Mouse (Mus musculus) thymus, postnatal 25 days (tissue): Measurements from ENCODE around the gene 1700025G04Rik.
"Not testable (repeated sequence)": the region's sequence is repeated elsewhere in the genome, so short reads cannot be mapped to it uniquely, and the experiment has no call there.

Experiments used
- DNase-seq: peaks from one replicate; pipeline ENCODE4 v3.0.0; 2022

Gene 1700025G04Rik

GRCm38 (mm10) chr1:151845252-151845832 is 244.6 kb downstream of the 1700025G04Rik start:
- DNase-seq = no peak

- not testable (repeated sequence) for DNase-seq
Measured at GRCm38 (mm10) chr1:151840345-151840744, 249.6 kb downstream of the 1700025G04Rik start.

- no peak for DNase-seq
Measured at GRCm38 (mm10) chr1:151835261-151835660, 254.7 kb downstream of the 1700025G04Rik start.

- DNase-seq = no peak
Measured at GRCm38 (mm10) chr1:151831791-151832190, 258.1 kb downstream of the 1700025G04Rik start.

GRCm38 (mm10) chr1:151825065-151825464 is 264.9 kb downstream of the 1700025G04Rik start:
- DNase-seq = no peak

GRCm38 (mm10) chr1:151820457-151820856 is 269.5 kb downstream of the 1700025G04Rik start:
- peak; percentile 51 for DNase-seq

- no peak for DNase-seq
Measured at GRCm38 (mm10) chr1:151819190-151819589, 270.7 kb downstream of the 1700025G04Rik start.

- no peak for DNase-seq
Measured at GRCm38 (mm10) chr1:151816051-151816450, 273.9 kb downstream of the 1700025G04Rik start.

GRCm38 (mm10) chr1:151812004-151812712 is 277.8 kb downstream of the 1700025G04Rik start:
- no peak for DNase-seq

GRCm38 (mm10) chr1:151811456-151811855 is 278.5 kb downstream of the 1700025G04Rik start:
- no peak for DNase-seq

GRCm38 (mm10) chr1:151810628-151811421 is 279.1 kb downstream of the 1700025G04Rik start:
- DNase-seq = no peak

- no peak for DNase-seq
Measured at GRCm38 (mm10) chr1:151807286-151807685, 282.6 kb downstream of the 1700025G04Rik start.

GRCm38 (mm10) chr1:151802795-151803194 is 287.1 kb downstream of the 1700025G04Rik start:
- DNase-seq = not testable (repeated sequence)
